Mouse (Mus musculus): Measurements from ENCODE around the gene Cux1.

Gene Cux1

GRCm38 (mm10) chr5:136535204-136535603 is 32.1 kb downstream of the Cux1 start:
- no peak for DNase-seq

GRCm38 (mm10) chr5:136533371-136534276 is 33.7 kb downstream of the Cux1 start:
- no peak for DNase-seq

GRCm38 (mm10) chr5:136531674-136532365 is 35.5 kb downstream of the Cux1 start:
- DNase-seq: no peak

- peak; percentile 66 for DNase-seq
Observed at GRCm38 (mm10) chr5:136530931-136531330, 36.4 kb downstream of the Cux1 start.

- no peak for DNase-seq
Observed at GRCm38 (mm10) chr5:136529165-136529564, 38.1 kb downstream of the Cux1 start.

- no peak for DNase-seq
Observed at GRCm38 (mm10) chr5:136527871-136528270, 39.4 kb downstream of the Cux1 start.

- no peak for DNase-seq
Observed at GRCm38 (mm10) chr5:136526545-136526909, 40.8 kb downstream of the Cux1 start.

- DNase-seq: peak; percentile 70
Observed at GRCm38 (mm10) chr5:136525896-136526544, 41.3 kb downstream of the Cux1 start.

GRCm38 (mm10) chr5:136522843-136523463 is 44.3 kb downstream of the Cux1 start:
- DNase-seq: no peak

- DNase-seq: no peak
Observed at GRCm38 (mm10) chr5:136521656-136522055, 45.6 kb downstream of the Cux1 start.

- DNase-seq: no peak
Observed at GRCm38 (mm10) chr5:136518648-136519437, 48.4 kb downstream of the Cux1 start.

GRCm38 (mm10) chr5:136517510-136517909 is 49.8 kb downstream of the Cux1 start:
- no peak for DNase-seq

GRCm38 (mm10) chr5:136516593-136516992 is 50.7 kb downstream of the Cux1 start:
- no peak for DNase-seq

GRCm38 (mm10) chr5:136514049-136514677 is 53.1 kb downstream of the Cux1 start:
- no peak for DNase-seq

- DNase-seq: no peak
Observed at GRCm38 (mm10) chr5:136512103-136512674, 55.1 kb downstream of the Cux1 start.

- no peak for DNase-seq
Observed at GRCm38 (mm10) chr5:136511378-136511777, 55.9 kb downstream of the Cux1 start.

GRCm38 (mm10) chr5:136510609-136511008 is 56.7 kb downstream of the Cux1 start:
- DNase-seq: no peak

GRCm38 (mm10) chr5:136507629-136508028 is 59.7 kb downstream of the Cux1 start:
- DNase-seq: no peak

- no peak for DNase-seq
Observed at GRCm38 (mm10) chr5:136506262-136506661, 61.0 kb downstream of the Cux1 start.

- no peak for DNase-seq
Observed at GRCm38 (mm10) chr5:136502491-136503086, 64.7 kb downstream of the Cux1 start.

GRCm38 (mm10) chr5:136500307-136500871 is 66.9 kb downstream of the Cux1 start:
- no peak for DNase-seq

All from lung, postnatal 14 days (tissue).